Mouse (Mus musculus) CH12.LX (cell line): ENCODE data around the gene Acot2.
A peak's percentile ranks its signal among the peaks of the same experiment; 100 is the strongest.

ENCODE experiments used
- CHD2 ChIP-seq: IDR thresholded peaks from 2 replicates; pipeline ENCODE4 v1.6.1; 2011; ENCODE audit warnings: low read length, improper control_type of control experiment
- CTCF ChIP-seq, 2 experiments: IDR thresholded peaks in 1 of 2; conservative IDR thresholded peaks in 1 of 2; 2 replicates each; pipeline ENCODE4 v1.5.1; 2011 to 2012; ENCODE audit warnings: low read depth in 2 of 2, low read length in 2 of 2, improper control_type of control experiment in 1 of 2, inconsistent platforms in 1 of 2, mild to moderate bottlenecking in 1 of 2, moderate library complexity in 1 of 2
- ELF1 ChIP-seq: IDR thresholded peaks from 2 replicates; pipeline ENCODE4 v1.6.1; 2014; ENCODE audit warnings: low read depth, mild to moderate bottlenecking, inconsistent platforms, low read length, improper control_type of control experiment
- JUN ChIP-seq: IDR thresholded peaks from 2 replicates; pipeline ENCODE4 v1.6.1; 2011; ENCODE audit warnings: low read depth, mild to moderate bottlenecking, low read length, improper control_type of control experiment, moderate library complexity; ENCODE audit not compliant: insufficient read depth
- POLR2A ChIP-seq: IDR thresholded peaks from 2 replicates; pipeline ENCODE4 v1.6.1; 2011; ENCODE audit warnings: low read depth, mild to moderate bottlenecking, improper control_type of control experiment, low read length
- RAD21 ChIP-seq: IDR thresholded peaks from 2 replicates; pipeline ENCODE4 v1.6.1; 2011; ENCODE audit warnings: low read depth, mild to moderate bottlenecking, low read length, improper control_type of control experiment, moderate library complexity
- UBTF ChIP-seq: IDR thresholded peaks from 2 replicates; pipeline ENCODE4 v1.6.1; 2012; ENCODE audit warnings: low read depth, mild to moderate bottlenecking, inconsistent platforms, low read length, improper control_type of control experiment, moderate library complexity
- USF2 ChIP-seq: conservative IDR thresholded peaks from 2 replicates; pipeline ENCODE4 v1.6.1; 2011; ENCODE audit warnings: low read depth, low read length, improper control_type of control experiment
- ZC3H11A ChIP-seq: IDR thresholded peaks from 2 replicates; pipeline ENCODE4 v1.6.1; 2012; ENCODE audit warnings: low read depth, mild to moderate bottlenecking, inconsistent platforms, low read length, improper control_type of control experiment

GRCm38 (mm10) chr12:83949776-83950492 is 37.7 kb upstream of the Acot2 start:
- TF ChIP-seq ELF1: no peak
- no peak for TF ChIP-seq UBTF
- no peak for TF ChIP-seq RAD21
- 0 out of 2 replicates have a peak, but pooled peaks have one; percentile 48 for TF ChIP-seq CHD2
- TF ChIP-seq POLR2A: no peak
- no peak for TF ChIP-seq JUN
- no peak for TF ChIP-seq CTCF (conservative IDR thresholded peaks at IDR 0.05 in 1 of 2, IDR thresholded peaks at IDR 0.05 in 1 of 2; ENCODE audit: low read depth in 2 of 2, low read length in 2 of 2)
- TF ChIP-seq USF2: no peak
- no peak for TF ChIP-seq ZC3H11A
